Mouse (Mus musculus) hindbrain, embryonic 10.5 days (tissue): ENCODE measurements at regions not wholly inside any gene's neighbourhood (a gene's known extent, or its start where the extent isn't known, plus 50 kb on each side); places are given as distances from the start of the nearest gene placed in this dataset.

Experiments used
- DNase-seq: peaks from one replicate; pipeline ENCODE4 v3.0.0-alpha.2; 2017; ENCODE audit warnings: low spot score
- H3K27ac ChIP-seq: fragments of 300-500 bp; sonication (generic); 2 replicates; pipeline ENCODE4 v1.5.1; 2016; ENCODE audit warnings: mild to moderate bottlenecking, moderate library complexity
- H3K27me3 ChIP-seq: fragments of 300-500 bp; sonication (generic); 2 replicates; pipeline ENCODE4 v1.6.1; 2016; ENCODE audit warnings: mild to moderate bottlenecking; ENCODE audit not compliant: poor library complexity, insufficient read depth, severe bottlenecking
- H3K36me3 ChIP-seq: fragments of 300-500 bp; sonication (generic); 2 replicates; pipeline ENCODE4 v1.6.1; 2016; ENCODE audit warnings: mild to moderate bottlenecking, moderate library complexity
- H3K4me1 ChIP-seq: fragments of 300-500 bp; sonication (generic); replicated peaks from 2 replicates; pipeline ENCODE4 v1.6.1; 2016; ENCODE audit warnings: mild to moderate bottlenecking
- H3K4me3 ChIP-seq: fragments of 300-500 bp; sonication (generic); 2 replicates; pipeline ENCODE4 v1.5.1; 2016; ENCODE audit warnings: mild to moderate bottlenecking, moderate library complexity
- H3K9me3 ChIP-seq: fragments of 300-500 bp; sonication (generic); 2 replicates; pipeline ENCODE4 v1.6.1; 2016; ENCODE audit warnings: mild to moderate bottlenecking, moderate library complexity
- WGBS: fragments of 180-500 bp; shearing (Covaris S2); methylation state at CpG from one replicate; pipeline ENCODE4 v1.1.7; 2016; 5-methylcytosine and 5-hydroxymethylcytosine counted together

DNA sequence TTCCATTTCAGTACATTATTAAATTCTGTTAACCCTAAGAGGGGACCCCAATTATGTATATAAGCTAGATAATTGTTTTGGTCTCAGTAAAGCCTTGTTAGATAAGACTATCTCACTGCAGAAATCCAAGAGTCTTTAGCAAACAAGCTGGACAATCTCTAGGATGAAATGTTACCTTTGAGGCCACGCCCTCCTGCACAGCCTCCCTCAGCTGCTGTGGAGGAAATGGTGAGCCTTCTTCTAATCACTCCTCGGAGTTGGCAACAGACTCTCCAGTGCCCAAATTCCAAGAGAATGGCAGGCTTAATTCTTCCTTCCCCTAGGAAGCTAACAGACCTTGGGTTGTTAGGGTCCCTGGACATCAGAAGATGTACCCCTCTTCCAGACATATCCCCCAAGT lies 252.7 kb upstream of the Gadl1 start:
- H3K9me3 ChIP-seq = peaks cover 15% of the 10 kb centered on the region; the same call in 1 of the 2 replicates
- DNase-seq = no peak
- no peaks in the 10 kb centered on the region for H3K27me3 ChIP-seq
- no peaks in the 10 kb centered on the region for H3K36me3 ChIP-seq
- H3K4me3 ChIP-seq = no peak overlapping the region
- WGBS = 81% methylated on average over 2 of the region's 2 CpGs
- no peak overlapping the region for H3K27ac ChIP-seq
- 0 out of 2 replicates have a peak, but pooled peaks cover 3% of the 10 kb centered on the region for H3K4me1 ChIP-seq

- Histone ChIP-seq H3K4me1 (0 out of 2 replicates have a peak, but pooled peaks cover 3% of the 10 kb centered on the region), H3K27ac (no peak overlapping the region), H3K36me3 (no peaks in the 10 kb centered on the region), H3K27me3 (no peaks in the 10 kb centered on the region), H3K4me3 (no peak overlapping the region), H3K9me3 (peaks cover 15% of the 10 kb centered on the region; the same call in 1 of the 2 replicates)
- 65% methylated on average over 4 of the region's 4 CpGs for WGBS
- no peak for DNase-seq
These were observed 252.1 kb upstream of the Gadl1 start for GRCm38 (mm10) chr9:115656994-115657713.

DNA sequence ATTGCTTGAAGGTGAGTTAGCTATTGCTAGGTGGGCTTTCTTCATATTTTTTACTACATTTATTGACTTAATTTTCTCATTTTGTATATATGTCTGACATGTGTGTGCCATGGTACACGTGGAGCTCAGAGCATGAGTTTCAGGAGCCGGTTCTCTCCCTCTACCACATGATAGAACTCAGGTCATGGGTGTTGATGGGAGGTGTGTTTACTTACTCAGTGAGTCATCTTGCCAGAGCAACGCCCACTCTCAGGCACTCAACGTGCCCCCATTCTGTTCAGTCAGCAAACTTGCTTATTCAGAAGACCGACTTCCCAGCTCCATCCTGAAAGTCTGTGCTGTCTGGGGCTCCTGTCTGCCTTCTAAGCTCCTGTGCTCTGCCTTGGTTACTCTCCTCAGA lies 250.8 kb upstream of the Gadl1 start:
- 0 out of 2 replicates have a peak, but pooled peaks cover 3% of the 10 kb centered on the region for H3K4me1 ChIP-seq
- 91% methylated on average over 5 of the region's 5 CpGs for WGBS
- no peak overlapping the region for H3K4me3 ChIP-seq
- H3K27ac ChIP-seq = no peak overlapping the region
- H3K9me3 ChIP-seq = peaks cover 9% of the 10 kb centered on the region; the same call in 1 of the 2 replicates
- no peaks in the 10 kb centered on the region for H3K27me3 ChIP-seq
- H3K36me3 ChIP-seq = no peaks in the 10 kb centered on the region
- DNase-seq = no peak

GRCm38 (mm10) chr9:115660371-115660770 lies 248.9 kb upstream of the Gadl1 start:
- H3K27me3 ChIP-seq = no peaks in the 10 kb centered on the region
- no peaks in the 10 kb centered on the region for H3K36me3 ChIP-seq
- no peak overlapping the region for H3K4me3 ChIP-seq
- H3K27ac ChIP-seq = no peak overlapping the region
- peaks cover 9% of the 10 kb centered on the region; the same call in 1 of the 2 replicates for H3K9me3 ChIP-seq
- no peak for DNase-seq
- 90% methylated on average over 1 of the region's 1 CpGs for WGBS
- H3K4me1 ChIP-seq = peaks cover 8% of the 10 kb centered on the region

DNA sequence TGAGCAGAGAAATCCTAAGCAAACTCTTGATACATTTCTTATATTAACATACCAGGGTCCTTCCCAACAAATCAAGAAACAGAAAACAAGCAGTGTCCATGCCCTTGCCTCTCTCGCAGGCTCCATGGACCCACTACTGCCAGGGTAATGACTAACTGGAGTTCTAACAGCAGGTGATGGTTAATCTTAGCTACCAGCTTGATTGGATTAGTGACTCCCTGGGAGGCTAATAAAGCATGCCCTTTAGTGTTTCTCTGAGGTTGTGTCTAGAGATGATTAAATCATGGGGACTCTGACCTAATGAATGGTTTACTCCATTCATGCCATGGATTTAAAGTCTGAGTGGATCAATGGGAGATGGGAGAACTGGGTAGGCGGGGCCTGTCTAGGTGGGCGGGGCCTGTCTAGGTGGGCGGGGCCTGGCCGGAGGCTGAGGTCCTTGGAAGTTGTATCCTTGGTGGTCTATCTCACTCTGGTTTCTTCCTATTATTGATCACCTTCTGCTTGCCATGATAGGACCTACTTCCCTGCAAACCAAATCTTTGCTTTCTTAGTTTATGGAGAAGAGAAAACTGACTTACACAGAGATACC lies 247.3 kb upstream of the Gadl1 start:
- Histone ChIP-seq H3K4me3 (no peak overlapping the region), H3K9me3 (peaks cover 9% of the 10 kb centered on the region; the same call in 1 of the 2 replicates), H3K27ac (no peak overlapping the region), H3K36me3 (no peaks in the 10 kb centered on the region), H3K4me1 (peaks cover 11% of the 10 kb centered on the region), H3K27me3 (no peaks in the 10 kb centered on the region)
- 65% methylated on average over 5 of the region's 5 CpGs for WGBS
- no peak for DNase-seq

GRCm38 (mm10) chr9:115665337-115666004 lies 243.8 kb upstream of the Gadl1 start:
- Histone ChIP-seq H3K27ac (no peak overlapping the region), H3K4me3 (no peak overlapping the region), H3K27me3 (no peaks in the 10 kb centered on the region), H3K36me3 (no peaks in the 10 kb centered on the region), H3K9me3 (no peaks in the 10 kb centered on the region), H3K4me1 (peaks cover 11% of the 10 kb centered on the region)
- WGBS = 47% methylated on average over 5 of the region's 5 CpGs
- DNase-seq = no peak

- Histone ChIP-seq H3K4me3 (no peak overlapping the region), H3K27me3 (no peaks in the 10 kb centered on the region), H3K36me3 (no peaks in the 10 kb centered on the region), H3K4me1 (peaks cover 11% of the 10 kb centered on the region), H3K27ac (no peak overlapping the region), H3K9me3 (no peaks in the 10 kb centered on the region)
- no peak for DNase-seq
- 74% methylated on average over 3 of the region's 3 CpGs for WGBS
These were observed 242.7 kb upstream of the Gadl1 start for GRCm38 (mm10) chr9:115666530-115666929.

DNA sequence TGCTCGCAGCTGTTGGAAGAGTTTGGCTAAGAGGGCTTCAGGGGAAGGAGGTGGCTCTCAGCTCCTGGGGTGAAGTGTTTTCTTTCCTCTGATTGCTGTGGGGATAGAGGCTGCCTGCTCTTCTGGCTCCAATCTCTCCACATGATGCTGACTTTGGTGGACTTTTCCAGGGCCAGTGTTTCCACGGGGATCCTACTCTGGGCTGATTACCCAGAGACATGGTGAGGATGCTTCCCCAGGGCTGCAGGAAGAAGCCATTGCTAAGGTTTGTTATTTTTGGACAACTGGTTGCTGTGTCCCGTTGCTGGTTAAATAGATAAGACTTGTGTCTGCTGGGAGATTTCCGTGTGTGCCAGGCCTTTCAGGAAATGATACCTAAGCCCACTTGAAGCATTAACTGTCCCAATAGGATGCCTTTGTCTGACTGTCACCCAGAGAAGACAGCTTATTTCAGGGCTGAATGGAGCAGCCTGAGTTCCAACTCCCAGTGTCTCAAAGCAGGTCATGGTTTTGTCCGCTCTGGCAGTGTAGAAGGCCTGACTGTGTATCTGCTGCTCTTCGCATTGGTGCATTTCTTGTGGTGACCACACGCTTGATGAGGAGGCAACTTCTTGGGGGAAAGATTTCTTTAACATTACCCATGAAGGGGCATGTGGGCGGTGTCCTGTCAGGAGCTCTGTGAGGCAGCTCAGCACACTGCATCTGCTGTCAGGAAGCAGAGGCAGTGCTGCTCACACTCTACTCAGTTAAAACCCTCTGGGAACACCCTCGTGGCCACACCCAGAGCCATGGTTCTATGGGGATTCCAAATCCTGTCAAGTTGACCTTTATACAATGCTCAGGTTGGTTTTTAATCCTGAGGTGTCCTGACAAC lies 228.3 kb upstream of the Gadl1 start:
- Histone ChIP-seq H3K27me3 (no peaks in the 10 kb centered on the region), H3K4me1 (peaks cover 19% of the 10 kb centered on the region), H3K9me3 (0 out of 2 replicates have a peak, but pooled peaks cover under 1% of the 10 kb centered on the region), H3K4me3 (no peak overlapping the region), H3K36me3 (no peaks in the 10 kb centered on the region), H3K27ac (peak overlapping the region; percentile 43; the same call in 1 of the 2 replicates)
- 40% methylated on average over 9 of the region's 9 CpGs for WGBS
- DNase-seq = no peak

DNA sequence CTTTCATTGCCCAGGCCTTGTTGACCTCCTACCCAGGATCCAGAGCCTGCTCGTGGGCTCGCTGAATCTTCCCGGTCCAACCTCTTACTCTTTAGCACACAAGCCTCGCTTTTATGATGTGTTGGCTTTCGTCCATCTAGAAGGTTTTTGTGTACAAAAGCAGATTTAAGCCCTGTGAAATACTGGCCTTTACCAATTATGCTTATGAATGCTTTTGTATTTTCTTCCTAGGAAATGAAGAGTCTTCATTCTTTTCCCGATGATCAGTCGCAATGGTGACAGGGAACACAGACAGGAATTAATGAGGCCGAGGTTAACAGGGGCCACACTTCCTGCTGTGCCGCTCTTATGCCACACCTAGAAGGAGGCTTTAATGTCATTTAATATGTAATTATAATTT lies 227.4 kb upstream of the Gadl1 start:
- DNase-seq = no peak
- Histone ChIP-seq H3K27ac (0 out of 2 replicates have a peak overlapping the region, but pooled peaks have one; percentile 43), H3K27me3 (no peaks in the 10 kb centered on the region), H3K36me3 (no peaks in the 10 kb centered on the region), H3K4me1 (peaks cover 19% of the 10 kb centered on the region), H3K4me3 (no peak overlapping the region), H3K9me3 (0 out of 2 replicates have a peak, but pooled peaks cover 4% of the 10 kb centered on the region)
- WGBS = 66% methylated on average over 9 of the region's 9 CpGs

DNA sequence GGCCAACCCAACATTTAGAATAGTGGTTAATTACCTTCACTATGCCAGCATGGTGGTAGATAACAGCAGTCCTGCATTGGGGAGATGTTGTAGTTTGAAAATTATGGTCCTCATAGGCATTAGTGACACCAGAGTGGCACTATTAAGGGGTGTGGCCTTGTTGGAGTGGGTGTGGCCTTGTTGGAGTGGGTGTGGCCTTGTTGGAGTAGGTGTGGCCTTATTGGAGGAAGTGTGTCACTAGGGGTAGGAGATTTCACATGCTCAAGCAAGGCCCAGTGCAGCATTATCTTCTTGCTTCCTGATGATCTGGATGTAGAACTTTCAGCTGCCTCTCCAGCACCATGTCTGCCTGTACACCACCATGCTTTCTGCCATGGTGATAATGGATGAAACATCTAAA lies 225.3 kb upstream of the Gadl1 start:
- no peak overlapping the region for H3K27ac ChIP-seq
- no peaks in the 10 kb centered on the region for H3K27me3 ChIP-seq
- DNase-seq = no peak
- H3K36me3 ChIP-seq = no peaks in the 10 kb centered on the region
- peaks cover 21% of the 10 kb centered on the region for H3K4me1 ChIP-seq
- H3K4me3 ChIP-seq = no peak overlapping the region
- H3K9me3 ChIP-seq = 0 out of 2 replicates have a peak, but pooled peaks cover 4% of the 10 kb centered on the region

- H3K4me1 ChIP-seq = peaks cover 15% of the 10 kb centered on the region
- H3K36me3 ChIP-seq = no peaks in the 10 kb centered on the region
- no peak overlapping the region for H3K27ac ChIP-seq
- no peaks in the 10 kb centered on the region for H3K27me3 ChIP-seq
- 89% methylated on average over 5 of the region's 5 CpGs for WGBS
- H3K9me3 ChIP-seq = 0 out of 2 replicates have a peak, but pooled peaks cover 4% of the 10 kb centered on the region
- H3K4me3 ChIP-seq = no peak overlapping the region
- DNase-seq = no peak
These were observed 222.7 kb upstream of the Gadl1 start for GRCm38 (mm10) chr9:115686605-115687004.

DNA sequence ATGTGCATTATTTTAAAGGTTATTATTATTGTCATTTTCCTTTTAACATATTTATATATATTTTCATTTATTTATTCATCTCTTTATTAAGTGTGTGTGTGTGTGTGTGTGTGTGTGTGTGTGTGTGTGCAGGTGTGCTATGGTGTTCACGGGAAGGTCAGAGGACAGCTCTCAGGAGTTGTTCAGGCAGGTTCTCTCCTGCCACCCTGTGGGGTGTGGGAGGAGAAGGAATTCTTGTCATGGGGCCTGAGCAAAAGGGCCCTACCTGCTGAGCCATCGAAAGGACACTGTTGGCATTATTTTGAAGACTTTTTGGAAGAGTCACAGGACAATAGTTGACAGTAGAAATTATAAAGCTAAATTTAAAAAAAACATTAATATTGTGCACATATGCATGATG lies 216.4 kb upstream of the Gadl1 start:
- 64% methylated on average over 2 of the region's 2 CpGs for WGBS
- peaks cover 7% of the 10 kb centered on the region; the same call in 1 of the 2 replicates for H3K4me1 ChIP-seq
- H3K27ac ChIP-seq = no peak overlapping the region
- no peaks in the 10 kb centered on the region for H3K36me3 ChIP-seq
- no peak for DNase-seq
- H3K9me3 ChIP-seq = no peaks in the 10 kb centered on the region
- no peaks in the 10 kb centered on the region for H3K27me3 ChIP-seq
- no peak overlapping the region for H3K4me3 ChIP-seq
